Mouse (Mus musculus): ENCODE measurements at regions not wholly inside any gene's neighbourhood (a gene's known extent, or its start where the extent isn't known, plus 50 kb on each side); places are given as distances from the start of the nearest gene placed in this dataset.

- peak; percentile 1 for DNase-seq
These were observed 341.1 kb downstream of the Gm21739 start for GRCm38 (mm10) chrY:43923126-43923525.
